Mouse (Mus musculus) cerebellum, adult 2 months (tissue): ENCODE measurements around the gene Il17ra.

Experiments
- CTCF ChIP-seq: fragments of 200-500 bp; IDR thresholded peaks from 2 replicates; pipeline ENCODE4 v1.5.1; 2011; ENCODE audit warnings: low read depth, mild to moderate bottlenecking, control low read depth, low read length, moderate library complexity, borderline replicate concordance; ENCODE audit not compliant: insufficient read depth
- POLR2A ChIP-seq: fragments of 200-500 bp; IDR thresholded peaks from 2 replicates; pipeline ENCODE4 v1.6.1; 2011; ENCODE audit warnings: low read length, control low read depth, borderline replicate concordance; ENCODE audit not compliant: insufficient read depth

DNA sequence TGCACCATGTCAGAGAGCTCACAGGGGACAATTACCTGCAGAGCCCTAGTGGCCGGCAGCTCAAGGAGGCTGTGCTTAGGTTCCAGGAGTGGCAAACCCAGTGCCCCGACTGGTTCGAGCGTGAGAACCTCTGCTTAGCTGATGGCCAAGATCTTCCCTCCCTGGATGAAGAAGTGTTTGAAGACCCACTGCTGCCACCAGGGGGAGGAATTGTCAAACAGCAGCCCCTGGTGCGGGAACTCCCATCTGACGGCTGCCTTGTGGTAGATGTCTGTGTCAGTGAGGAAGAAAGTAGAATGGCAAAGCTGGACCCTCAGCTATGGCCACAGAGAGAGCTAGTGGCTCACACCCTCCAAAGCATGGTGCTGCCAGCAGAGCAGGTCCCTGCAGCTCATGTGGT lies 18.5 kb downstream of the Il17ra start:
- TF ChIP-seq CTCF, result no peak
- no peak for TF ChIP-seq POLR2A
